Mouse (Mus musculus): ENCODE measurements at regions not wholly inside any gene's neighbourhood (a gene's known extent, or its start where the extent isn't known, plus 50 kb on each side); places are given as distances from the start of the nearest gene placed in this dataset.
A peak's percentile ranks its signal among the peaks of the same experiment; 100 is the strongest.

GRCm38 (mm10) chr8:76038526-76038925 lies 590.0 kb downstream of the Iqcm start:
- H3K4me3 ChIP-seq (ENCODE audit: insufficient read depth in 1 of 2, low read depth in 2 of 2, low read length in 2 of 2): no peak overlapping the region
- no peak for TF ChIP-seq CTCF (IDR thresholded peaks at IDR 0.05; ENCODE audit: low read depth)
- TF ChIP-seq EP300 (IDR thresholded peaks at IDR 0.05; ENCODE audit: low read depth): no peak
- H3K9me3 ChIP-seq (ENCODE audit: control insufficient read depth, low read length): no peaks in the 10 kb centered on the region
- H3K27ac ChIP-seq: no peak overlapping the region
- H3K27me3 ChIP-seq (ENCODE audit: control insufficient read depth, insufficient read depth, low read length): no peaks in the 10 kb centered on the region
- H3K4me1 ChIP-seq (replicated peaks; ENCODE audit: control insufficient read depth in 2 of 2, insufficient read depth in 2 of 2, low read length in 1 of 2): no peaks in the 10 kb centered on the region
- H3K4me2 ChIP-seq (ENCODE audit: low read depth): no peak overlapping the region
- DNase-seq (ENCODE audit: low read depth in 3 of 3, low spot score in 3 of 3) (no peak), ATAC-seq (ENCODE audit: insufficient read depth) (no peak)
- 39% methylated on average over 1 of the region's 1 CpGs for WGBS (ENCODE audit: insufficient replicate concordance)
- H3K36me3 ChIP-seq (replicated peaks; ENCODE audit: control insufficient read depth, insufficient read depth, low read depth): no peaks in the 10 kb centered on the region
- H3K9ac ChIP-seq (replicated peaks): no peak overlapping the region

GRCm38 (mm10) chr8:76052003-76052402 lies 603.5 kb downstream of the Iqcm start:
- ATAC-seq (ENCODE audit: insufficient read depth): no peak
- TF ChIP-seq EP300 (IDR thresholded peaks at IDR 0.05; ENCODE audit: low read depth): no peak
- TF ChIP-seq CTCF (IDR thresholded peaks at IDR 0.05; ENCODE audit: low read depth): no peak
- Histone ChIP-seq H3K36me3 (replicated peaks; ENCODE audit: control insufficient read depth, insufficient read depth, low read depth) (no peaks in the 10 kb centered on the region), H3K27me3 (ENCODE audit: control insufficient read depth, insufficient read depth, low read length) (no peaks in the 10 kb centered on the region), H3K9ac (replicated peaks) (no peak overlapping the region), H3K4me2 (ENCODE audit: low read depth) (no peak overlapping the region), H3K9me3 (ENCODE audit: control insufficient read depth, low read length) (no peaks in the 10 kb centered on the region), H3K4me3 (ENCODE audit: insufficient read depth in 1 of 2, low read depth in 2 of 2, low read length in 2 of 2) (no peak overlapping the region), H3K4me1 (replicated peaks; ENCODE audit: control insufficient read depth in 2 of 2, insufficient read depth in 2 of 2, low read length in 1 of 2) (no peaks in the 10 kb centered on the region), H3K27ac (no peak overlapping the region)
- 64% methylated on average over 4 of the region's 4 CpGs for WGBS (ENCODE audit: insufficient replicate concordance)
- DNase-seq (ENCODE audit: low read depth in 3 of 3, low spot score in 3 of 3): no peak

GRCm38 (mm10) chr8:76067721-76068120 lies 619.2 kb downstream of the Iqcm start:
- no peak overlapping the region for H3K4me3 ChIP-seq (ENCODE audit: insufficient read depth in 1 of 2, low read depth in 2 of 2, low read length in 2 of 2)
- TF ChIP-seq CTCF (IDR thresholded peaks at IDR 0.05; ENCODE audit: low read depth): peak; percentile 35; the same call in 1 of the 2 replicates
- TF ChIP-seq EP300 (IDR thresholded peaks at IDR 0.05; ENCODE audit: low read depth): no peak
- H3K27me3 ChIP-seq (ENCODE audit: control insufficient read depth, insufficient read depth, low read length): no peaks in the 10 kb centered on the region
- no peak for ATAC-seq (ENCODE audit: insufficient read depth)
- H3K36me3 ChIP-seq (replicated peaks; ENCODE audit: control insufficient read depth, insufficient read depth, low read depth): no peaks in the 10 kb centered on the region
- no peak overlapping the region for H3K27ac ChIP-seq
- H3K4me1 ChIP-seq (replicated peaks; ENCODE audit: control insufficient read depth in 2 of 2, insufficient read depth in 2 of 2, low read length in 1 of 2): no peaks in the 10 kb centered on the region
- no peak overlapping the region for H3K9ac ChIP-seq (replicated peaks)
- 13% methylated on average over 2 of the region's 2 CpGs for WGBS (ENCODE audit: insufficient replicate concordance)
- no peak overlapping the region for H3K4me2 ChIP-seq (ENCODE audit: low read depth)
- no peaks in the 10 kb centered on the region for H3K9me3 ChIP-seq (ENCODE audit: control insufficient read depth, low read length)
- no peak for DNase-seq (ENCODE audit: low read depth in 3 of 3, low spot score in 3 of 3)

- DNase-seq (ENCODE audit: low read depth in 3 of 3, low spot score in 3 of 3) (no peak), ATAC-seq (ENCODE audit: insufficient read depth) (no peak)
- Histone ChIP-seq H3K4me3 (ENCODE audit: insufficient read depth in 1 of 2, low read depth in 2 of 2, low read length in 2 of 2) (no peak overlapping the region), H3K27ac (no peak overlapping the region), H3K9ac (replicated peaks) (no peak overlapping the region), H3K36me3 (replicated peaks; ENCODE audit: control insufficient read depth, insufficient read depth, low read depth) (no peaks in the 10 kb centered on the region), H3K4me2 (ENCODE audit: low read depth) (no peak overlapping the region), H3K27me3 (ENCODE audit: control insufficient read depth, insufficient read depth, low read length) (no peaks in the 10 kb centered on the region), H3K9me3 (ENCODE audit: control insufficient read depth, low read length) (no peaks in the 10 kb centered on the region), H3K4me1 (replicated peaks; ENCODE audit: control insufficient read depth in 2 of 2, insufficient read depth in 2 of 2, low read length in 1 of 2) (no peaks in the 10 kb centered on the region)
- no peak for TF ChIP-seq CTCF (IDR thresholded peaks at IDR 0.05; ENCODE audit: low read depth)
- TF ChIP-seq EP300 (IDR thresholded peaks at IDR 0.05; ENCODE audit: low read depth): no peak
- 39% methylated on average over 3 of the region's 3 CpGs for WGBS (ENCODE audit: insufficient replicate concordance)
Measured at GRCm38 (mm10) chr8:76072671-76073351, 624.3 kb downstream of the Iqcm start.

GRCm38 (mm10) chr8:76120587-76121145 lies 672.2 kb downstream of the Iqcm start:
- Histone ChIP-seq H3K4me1 (replicated peaks; ENCODE audit: control insufficient read depth in 2 of 2, insufficient read depth in 2 of 2, low read length in 1 of 2) (no peaks in the 10 kb centered on the region), H3K9ac (replicated peaks) (no peak overlapping the region), H3K4me3 (ENCODE audit: insufficient read depth in 1 of 2, low read depth in 2 of 2, low read length in 2 of 2) (no peak overlapping the region), H3K4me2 (ENCODE audit: low read depth) (no peak overlapping the region), H3K27me3 (ENCODE audit: control insufficient read depth, insufficient read depth, low read length) (no peaks in the 10 kb centered on the region), H3K36me3 (replicated peaks; ENCODE audit: control insufficient read depth, insufficient read depth, low read depth) (no peaks in the 10 kb centered on the region), H3K27ac (no peak overlapping the region), H3K9me3 (ENCODE audit: control insufficient read depth, low read length) (no peaks in the 10 kb centered on the region)
- TF ChIP-seq CTCF (IDR thresholded peaks at IDR 0.05; ENCODE audit: low read depth) (no peak), EP300 (IDR thresholded peaks at IDR 0.05; ENCODE audit: low read depth) (no peak)
- 63% methylated on average over 4 of the region's 4 CpGs for WGBS (ENCODE audit: insufficient replicate concordance)
- no peak for DNase-seq (ENCODE audit: low read depth in 3 of 3, low spot score in 3 of 3)
- no peak for ATAC-seq (ENCODE audit: insufficient read depth)
